Mouse (Mus musculus) lung, embryonic 14.5 days (tissue): ENCODE data around the gene Gfra1. TPM values are rescaled to one million over a fixed set of nuclear protein-coding genes. Genes with fewer than 3 reads are reported as not detected.
A peak's percentile ranks its signal among the peaks of the same experiment; 100 is the strongest.

ENCODE experiments used
- ATAC-seq: fragments of 200-750 bp; cut with Nextera tagmentation; 2 replicates; pipeline ENCODE4 v1.8.0; 2017; ENCODE audit warnings: mild to moderate bottlenecking, moderate TSS enrichment, moderate library complexity; ENCODE audit not compliant: insufficient read depth
- DNase-seq: peaks from one replicate; pipeline ENCODE4 v3.0.0-alpha.2; 2015
- H3K27ac ChIP-seq: fragments of 300-500 bp; sonication (generic); 2 replicates; pipeline ENCODE4 v1.5.1; 2014; ENCODE audit warnings: low read depth, mild to moderate bottlenecking, moderate library complexity
- H3K27me3 ChIP-seq: fragments of 300-500 bp; sonication (generic); 2 replicates; pipeline ENCODE4 v1.6.1; 2014; ENCODE audit warnings: low read length, control low read depth; ENCODE audit not compliant: insufficient read depth
- H3K36me3 ChIP-seq: fragments of 300-500 bp; sonication (generic); 2 replicates; pipeline ENCODE4 v1.6.1; 2014; ENCODE audit warnings: control low read depth; ENCODE audit not compliant: insufficient read depth
- H3K4me1 ChIP-seq: fragments of 300-500 bp; sonication (generic); 2 replicates; pipeline ENCODE4 v1.6.1; 2014; ENCODE audit warnings: antibody characterized with exemption, control low read depth; ENCODE audit not compliant: insufficient read depth
- H3K4me2 ChIP-seq: fragments of 300-500 bp; sonication (generic); 2 replicates; pipeline ENCODE4 v1.6.1; 2014; ENCODE audit warnings: mild to moderate bottlenecking
- H3K4me3 ChIP-seq: fragments of 300-500 bp; sonication (generic); 2 replicates; pipeline ENCODE4 v1.5.1; 2014; ENCODE audit warnings: low read depth, low read length
- H3K9ac ChIP-seq: fragments of 300-500 bp; sonication (generic); 2 replicates; pipeline ENCODE4 v1.6.1; 2014
- H3K9me3 ChIP-seq: fragments of 300-500 bp; sonication (generic); 2 replicates; pipeline ENCODE4 v1.6.1; 2016; ENCODE audit warnings: low read depth, low read length, control low read depth
- CTCF ChIP-seq: IDR thresholded peaks from 2 replicates; pipeline ENCODE4 v1.5.1; 2016; ENCODE audit warnings: antibody characterized with exemption, low read depth
- WGBS: fragments of 180-500 bp; shearing (Covaris S2); extraction: QIAGEN DNeasy Blood & Tissue Kit; methylation state at CpG from one replicate; pipeline ENCODE4 v1.1.7; 2014; 5-methylcytosine and 5-hydroxymethylcytosine counted together
- polyA plus RNA-seq: library from polyadenylated mRNA; unstranded; fragments of >200 nt; fragmentation: Nextera tagmentation; extraction: Ambion mirVana; gene quantifications from 2 replicates; pipeline ENCODE4 v1.2.1, GENCODE M21; 2014

Gfra1 gene
- polyA plus RNA-seq, 1 experiment from 2014 or later: 6.7 TPM

GRCm38 (mm10) chr19:58441785-58442184 lies 13.9 kb downstream of the Gfra1 start:
- ATAC-seq (no peak), DNase-seq (no peak)
- Histone ChIP-seq H3K36me3 (no peaks in the 10 kb centered on the region), H3K4me1 (peaks cover 8% of the 10 kb centered on the region), H3K27me3 (no peaks in the 10 kb centered on the region), H3K9ac (no peak overlapping the region), H3K9me3 (no peaks in the 10 kb centered on the region), H3K4me3 (no peak overlapping the region), H3K4me2 (no peak overlapping the region), H3K27ac (no peak overlapping the region)
- no peak for TF ChIP-seq CTCF
- WGBS: 62% methylated on average over 7 of the region's 7 CpGs

DNA sequence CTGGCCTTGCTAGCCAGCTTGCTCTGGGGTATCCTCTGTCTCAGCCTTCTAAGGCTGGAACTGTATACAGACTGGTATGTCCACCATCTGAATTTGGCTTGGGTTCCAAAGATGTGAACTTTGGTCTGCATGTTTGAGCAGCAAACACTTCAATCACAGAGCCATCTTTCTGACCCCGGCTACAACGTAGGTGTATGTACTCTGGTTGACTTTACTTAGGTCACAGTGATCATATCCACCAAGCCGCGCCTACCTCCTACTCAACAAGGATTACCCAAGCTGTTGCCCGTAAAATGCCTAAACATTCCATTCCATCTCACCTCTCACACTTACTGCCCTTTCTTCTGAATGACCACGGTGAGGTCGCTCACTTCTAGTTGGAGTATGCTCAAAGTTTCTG lies 14.5 kb downstream of the Gfra1 start:
- Histone ChIP-seq H3K9ac (no peak overlapping the region), H3K4me2 (no peak overlapping the region), H3K27ac (no peak overlapping the region), H3K27me3 (no peaks in the 10 kb centered on the region), H3K4me1 (peaks cover 8% of the 10 kb centered on the region), H3K4me3 (no peak overlapping the region), H3K9me3 (no peaks in the 10 kb centered on the region), H3K36me3 (no peaks in the 10 kb centered on the region)
- ATAC-seq (no peak), DNase-seq (no peak)
- WGBS: 74% methylated on average over 7 of the region's 7 CpGs
- no peak for TF ChIP-seq CTCF

GRCm38 (mm10) chr19:58438762-58439161 lies 16.9 kb downstream of the Gfra1 start:
- 75% methylated on average over 4 of the region's 4 CpGs for WGBS
- Histone ChIP-seq H3K4me3 (no peak overlapping the region), H3K4me2 (no peak overlapping the region), H3K36me3 (no peaks in the 10 kb centered on the region), H3K4me1 (peaks cover 8% of the 10 kb centered on the region), H3K9me3 (no peaks in the 10 kb centered on the region), H3K27me3 (no peaks in the 10 kb centered on the region), H3K9ac (no peak overlapping the region), H3K27ac (no peak overlapping the region)
- DNase-seq (no peak), ATAC-seq (no peak)
- no peak for TF ChIP-seq CTCF

- Histone ChIP-seq H3K4me1 (peaks cover 8% of the 10 kb centered on the region), H3K9ac (no peak overlapping the region), H3K9me3 (no peaks in the 10 kb centered on the region), H3K27ac (no peak overlapping the region), H3K27me3 (no peaks in the 10 kb centered on the region), H3K4me2 (no peak overlapping the region), H3K4me3 (no peak overlapping the region), H3K36me3 (no peaks in the 10 kb centered on the region)
- ATAC-seq (peak; percentile 68; the same call in 1 of the 2 replicates), DNase-seq (peak; percentile 80)
- no peak for TF ChIP-seq CTCF
- WGBS: 49% methylated on average over 10 of the region's 10 CpGs
Observed at GRCm38 (mm10) chr19:58437441-58438071, 18.2 kb downstream of the Gfra1 start.

DNA sequence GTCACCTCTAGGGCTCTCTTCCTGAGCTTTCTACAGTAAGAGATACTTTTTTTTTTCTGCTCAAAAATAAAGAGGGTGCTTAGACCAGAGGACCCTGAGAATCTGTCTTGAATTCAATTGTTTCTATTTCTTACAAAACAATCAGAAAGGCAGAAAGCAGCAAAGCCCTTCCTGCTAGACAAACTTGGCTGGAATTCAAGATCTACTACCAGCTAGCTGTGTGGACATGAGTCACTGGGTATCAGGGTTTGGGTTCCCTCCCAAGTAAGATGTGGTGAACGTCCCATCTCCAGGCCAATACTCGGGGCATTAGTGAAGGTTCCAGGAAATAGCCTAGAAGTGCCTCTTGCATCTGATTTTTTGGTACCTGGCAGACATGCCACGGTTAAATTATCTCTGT lies 18.8 kb downstream of the Gfra1 start:
- Histone ChIP-seq H3K4me1 (peaks cover 8% of the 10 kb centered on the region), H3K36me3 (no peaks in the 10 kb centered on the region), H3K4me3 (no peak overlapping the region), H3K27ac (no peak overlapping the region), H3K9me3 (no peaks in the 10 kb centered on the region), H3K4me2 (no peak overlapping the region), H3K27me3 (no peaks in the 10 kb centered on the region), H3K9ac (no peak overlapping the region)
- 54% methylated on average over 3 of the region's 3 CpGs for WGBS
- TF ChIP-seq CTCF: no peak
- DNase-seq: peak; percentile 56
- ATAC-seq: no peak

DNA sequence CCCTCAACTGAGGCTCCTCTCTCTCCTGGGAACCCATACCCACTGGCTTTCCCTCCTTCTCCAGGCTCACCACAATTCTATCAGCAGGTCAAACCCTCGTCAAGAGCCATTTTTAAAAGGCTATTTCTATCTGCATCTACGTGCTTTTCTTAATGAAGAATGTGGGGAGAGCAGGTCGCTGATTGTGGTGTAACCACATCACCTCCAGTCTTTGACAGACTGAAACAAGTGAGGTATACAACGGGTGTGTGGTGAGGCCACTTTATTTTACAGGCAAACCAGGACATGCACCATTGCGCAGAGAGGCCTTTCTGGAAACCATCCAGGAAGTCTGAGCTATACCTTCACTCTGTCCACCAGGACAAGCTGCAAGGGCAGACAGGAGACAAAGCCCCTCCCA lies 19.8 kb downstream of the Gfra1 start:
- Histone ChIP-seq H3K9me3 (no peaks in the 10 kb centered on the region), H3K9ac (no peak overlapping the region), H3K4me2 (no peak overlapping the region), H3K4me3 (no peak overlapping the region), H3K4me1 (peaks cover 8% of the 10 kb centered on the region), H3K27ac (no peak overlapping the region), H3K36me3 (no peaks in the 10 kb centered on the region), H3K27me3 (no peaks in the 10 kb centered on the region)
- WGBS: 63% methylated on average over 5 of the region's 5 CpGs
- DNase-seq (no peak), ATAC-seq (no peak)
- TF ChIP-seq CTCF: no peak

DNA sequence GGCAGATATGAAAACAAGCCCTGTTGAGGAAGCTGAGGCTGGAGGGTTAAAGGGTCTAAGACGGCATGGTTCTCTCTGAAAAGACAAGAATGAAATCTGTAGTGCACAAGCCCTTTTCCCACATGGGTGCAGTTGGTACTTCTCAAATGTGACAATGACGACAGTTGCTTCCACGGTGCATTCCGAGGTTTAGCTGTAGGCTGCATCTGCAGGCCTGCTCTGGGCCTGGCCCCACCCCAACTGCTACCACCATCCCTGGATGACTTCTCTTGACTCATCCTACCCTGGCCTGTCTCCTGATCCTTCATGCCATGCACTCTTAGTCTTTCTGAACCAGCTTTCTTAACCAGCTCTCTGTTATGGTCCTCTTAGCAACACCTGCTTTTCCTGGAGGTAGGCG lies 22.9 kb downstream of the Gfra1 start:
- Histone ChIP-seq H3K4me1 (peaks cover 8% of the 10 kb centered on the region), H3K27ac (no peak overlapping the region), H3K9ac (no peak overlapping the region), H3K9me3 (no peaks in the 10 kb centered on the region), H3K27me3 (no peaks in the 10 kb centered on the region), H3K36me3 (no peaks in the 10 kb centered on the region), H3K4me3 (no peak overlapping the region), H3K4me2 (no peak overlapping the region)
- WGBS: 63% methylated on average over 5 of the region's 5 CpGs
- TF ChIP-seq CTCF: no peak
- no peak for ATAC-seq
- DNase-seq: no peak
